Mouse (Mus musculus) embryo, embryonic 10 days (tissue): ENCODE data around the gene Rora.

ENCODE experiments used
- DNase-seq: peaks from one replicate; pipeline ENCODE4 v3.0.0-alpha.2; 2015; ENCODE audit warnings: low spot score

Rora gene

DNA sequence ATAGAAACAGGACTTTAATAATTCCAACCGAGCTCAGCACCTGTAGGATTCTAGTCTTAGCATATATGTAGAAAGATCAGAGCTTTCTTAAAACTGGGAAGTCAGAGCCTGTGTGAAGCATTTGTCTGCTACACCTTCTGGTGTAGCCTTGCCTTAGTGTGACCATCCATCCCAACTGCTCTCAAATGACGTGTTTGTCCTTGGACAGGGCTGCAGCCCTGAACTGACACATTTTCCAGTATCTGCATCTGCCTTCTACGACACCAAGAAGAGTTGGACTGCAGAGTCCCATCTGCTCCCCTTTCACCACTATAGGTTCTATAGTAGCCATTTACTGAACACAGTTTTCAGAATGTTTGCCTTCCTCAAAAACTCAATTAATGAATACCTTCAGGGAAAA, 776.9 kb downstream of the Rora start:
- no peak for DNase-seq

DNA sequence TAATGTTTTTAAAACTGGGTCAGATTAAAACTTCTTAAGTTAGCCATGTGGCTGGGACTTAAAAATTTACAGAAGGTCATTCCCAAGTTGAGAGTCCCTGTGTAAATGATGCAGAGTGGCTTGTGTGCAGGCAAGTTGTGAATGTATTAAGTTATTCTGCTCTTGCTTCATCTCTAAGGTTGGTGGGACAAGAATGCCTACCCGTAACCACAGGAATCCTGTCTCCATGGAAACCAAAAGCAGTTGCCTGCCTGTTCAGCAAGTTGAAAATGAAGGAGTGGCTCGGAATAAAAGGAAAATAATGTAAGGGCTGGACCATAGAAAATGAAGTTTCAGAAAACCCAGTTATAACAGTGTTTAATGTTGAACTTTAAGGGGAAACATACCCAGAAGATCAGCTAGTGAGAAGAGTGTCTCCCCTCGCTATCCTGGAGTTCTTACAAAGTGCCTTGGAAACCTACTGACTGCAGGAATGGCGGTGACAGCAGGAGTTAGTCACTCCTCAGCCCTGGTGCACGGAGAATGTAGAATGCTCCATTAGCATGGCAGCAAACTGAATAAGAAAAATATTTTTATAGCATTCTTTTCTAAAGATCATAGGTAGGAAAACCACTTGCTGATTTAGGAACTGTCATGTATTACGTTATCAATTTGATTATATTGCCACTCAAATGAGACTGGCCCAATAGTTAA, 778.4 kb downstream of the Rora start:
- peak; percentile 77 for DNase-seq

DNA sequence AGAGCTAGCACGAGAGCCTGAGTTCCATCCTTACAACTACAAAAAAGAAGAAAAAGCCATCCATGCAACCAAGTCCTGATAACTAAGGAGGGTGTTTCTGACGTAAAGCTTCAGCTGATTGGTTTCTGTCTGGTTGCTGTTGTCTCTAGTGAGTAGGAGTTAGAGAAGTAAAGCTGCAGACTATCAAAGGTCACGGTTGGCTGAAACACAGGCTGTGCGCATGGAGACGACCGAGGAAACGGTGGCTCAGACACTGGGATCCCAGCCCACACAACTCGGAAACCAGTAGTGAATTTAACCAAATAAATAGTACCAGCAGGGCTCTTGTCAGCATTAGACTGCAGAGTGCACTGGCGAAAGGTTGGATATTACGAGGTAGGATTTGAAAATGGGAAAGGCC, 781.6 kb downstream of the Rora start:
- no peak for DNase-seq

DNA sequence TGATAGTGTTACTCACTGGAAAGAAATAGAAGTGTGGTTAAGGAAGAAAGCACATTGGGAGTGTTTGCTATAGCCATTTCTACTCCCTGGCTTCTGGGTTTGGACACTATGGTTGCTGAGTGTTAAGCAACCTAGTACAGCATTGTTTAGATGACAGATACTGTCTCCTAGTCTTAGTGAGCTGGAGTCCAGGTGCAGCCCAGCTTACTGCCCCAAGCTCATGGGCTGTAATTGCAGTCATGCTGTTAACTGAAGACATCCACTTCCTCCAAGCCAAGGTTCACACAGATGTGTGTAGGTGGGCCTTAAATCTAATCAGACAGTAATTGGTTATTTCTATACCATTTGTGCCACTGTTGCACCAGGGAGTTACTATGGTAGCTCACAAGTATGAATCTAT, 782.1 kb downstream of the Rora start:
- DNase-seq: no peak
